Mouse (Mus musculus) layer of hippocampus, postnatal 14 days (tissue): ENCODE data around the gene Esp38. TPM values are rescaled to one million over a fixed set of nuclear protein-coding genes. Genes with fewer than 3 reads are reported as not detected.
"Not testable (repeated sequence)": the region's sequence is repeated elsewhere in the genome, so short reads cannot be mapped to it uniquely, and the experiment has no call there.

Experiments used
- DNase-seq, 2 experiments: peaks; one replicate each; pipeline ENCODE4 v3.0.0; 2021 to 2022; ENCODE audit warnings: low spot score in 2 of 2, mixed read lengths in 1 of 2
- long read RNA-seq, 2 experiments: library from polyadenylated mRNA; stranded (forward); transcript quantifications; one replicate each; pipeline ENCODE4 v2.0.0; 2021
- total RNA-seq, 2 experiments: library from RNA; stranded (reverse); gene quantifications; 2 replicates each; pipeline ENCODE4 v1.2.3; 2021

Esp38 gene
- total RNA-seq = not detected
- long read RNA-seq, experiment 1 = 0 reads
- long read RNA-seq, experiment 2 = 0 reads

DNA sequence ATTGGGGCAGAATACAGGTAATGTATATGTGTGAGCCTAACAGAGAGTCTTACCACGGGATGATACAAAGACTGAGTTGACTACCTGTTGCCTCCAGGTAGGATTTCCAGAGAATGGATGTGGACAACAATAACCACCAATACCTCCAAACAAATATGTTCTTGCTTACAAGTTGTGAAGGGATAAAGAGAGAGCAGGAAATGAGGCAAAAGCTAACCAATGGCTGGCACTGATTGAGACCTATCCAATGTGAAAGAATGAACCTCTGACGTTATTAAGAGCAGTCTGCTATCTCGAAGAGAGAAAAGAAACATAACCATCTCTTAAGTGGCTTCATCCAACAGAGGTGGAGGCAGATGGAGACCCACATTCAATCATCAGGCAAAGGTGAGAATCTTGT, at the start of gene Esp38:
Esp38 (plus strand) TSS at position 301 of the 400 bp plus-strand sequence.
- DNase-seq = no peak

DNA sequence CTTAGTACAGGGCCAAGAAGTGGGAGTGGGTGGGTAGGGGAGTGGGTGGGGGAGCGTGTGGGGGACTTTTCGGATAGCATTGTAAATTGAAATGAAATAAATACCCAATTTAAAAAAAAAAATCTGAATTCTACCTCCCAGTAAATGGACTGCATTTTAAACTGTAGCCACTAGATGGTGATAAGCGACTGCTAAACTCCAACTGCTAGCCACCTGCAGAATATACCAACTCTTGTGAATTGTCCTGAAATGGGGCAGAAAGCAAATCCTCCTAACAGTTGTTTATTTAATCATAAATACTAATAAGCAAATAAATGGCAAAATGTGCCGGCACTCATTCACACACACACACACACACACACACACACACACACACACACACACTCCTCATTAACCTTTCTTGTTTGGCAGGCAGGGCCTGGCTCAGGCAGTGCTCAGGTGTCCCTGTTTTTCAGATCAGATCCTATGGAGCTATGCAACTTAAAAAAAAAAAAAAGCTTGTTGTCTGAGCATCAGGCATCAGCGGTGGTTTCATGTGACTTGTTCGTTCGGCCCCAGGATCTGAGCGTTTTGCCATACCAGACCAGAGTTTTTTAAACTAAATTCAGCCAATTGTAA, 47.3 kb upstream of the Esp38 start:
- not testable (repeated sequence) for DNase-seq

Other genes starting within 250 kb of the Esp38 start
- not detected for gene AC192777.2, start 144.9 kb downstream of the Esp38 start, total RNA-seq